ENCODE assay signal across 14 mouse cellular contexts in genomic region chr2:149938829-149939228, GRCm38 (mm10).
A peak's percentile ranks its signal among the peaks of the same experiment; 100 is the strongest.
DNase-seq lines count a peak whose midpoint lies in the region; ATAC-seq lines count a peak whose summit lies in the region.
"Had no signal": no experiment of that assay in that cellular context is flagged by ENCODE, and none has a peak within 500 bp of the region (broad histone marks: within the 10 kb centered on the region; RNA-seq: fewer than 3 reads in every experiment).

No protein-coding gene starts in this region.

- ATAC-seq in granulocyte monocyte progenitor cell, adult 5-6 weeks (replicated peaks; ENCODE audit: poor library complexity, severe bottlenecking), result no peak
- ATAC-seq: forebrain, embryonic 14.5 days had no signal

- peak; percentile 32 for DNase-seq in adrenal gland, adult 2 months
- DNase-seq in adrenal gland, adult 8-10 months, result no peak
- DNase-seq in kidney, adult 11 months, result peak; percentile 5
- no peak for DNase-seq in kidney, postnatal 10 days
- DNase-seq in adrenal gland, postnatal 36 days, result peak; percentile 36 to 49
- peak; percentile 26 to 27 for DNase-seq in cerebellum, postnatal 10 days
- DNase-seq in lung, postnatal 4 days, result no peak
- DNase-seq: gastrocnemius, postnatal 25 days; liver, embryonic 13.5 days; lung, embryonic 14.5 days; right cerebral cortex, postnatal 4 days; thymus, adult 2 months had no signal

Comparison
In these comparisons a context has a peak if more than half of its experiments do, and no peak if none do; other contexts are left out.
1. DNase-seq: peak in adrenal gland, adult 2 months (single experiment), kidney, adult 11 months (single experiment), adrenal gland, postnatal 36 days (2 of 2) and cerebellum, postnatal 10 days (2 of 2); none in adrenal gland, adult 8-10 months (single experiment), kidney, postnatal 10 days (single experiment) and lung, postnatal 4 days (0 of 2).